Mouse (Mus musculus) brain, embryonic 14.5 days (tissue): Measurements from ENCODE around the gene Pde10a.

Experiments
- CTCF ChIP-seq: fragments of 200-500 bp; IDR thresholded peaks from 2 replicates; pipeline ENCODE4 v1.5.1; 2012; ENCODE audit warnings: inconsistent platforms, mild to moderate bottlenecking, moderate library complexity, borderline replicate concordance; ENCODE audit not compliant: insufficient read depth, insufficient read length; ENCODE audit errors: extremely low read depth
- POLR2A ChIP-seq: fragments of 200-500 bp; IDR thresholded peaks from 2 replicates; pipeline ENCODE4 v1.6.1; 2012; ENCODE audit warnings: mild to moderate bottlenecking, inconsistent platforms, borderline replicate concordance; ENCODE audit not compliant: poor library complexity, insufficient read depth, insufficient read length, severe bottlenecking; ENCODE audit errors: extremely low read depth

DNA sequence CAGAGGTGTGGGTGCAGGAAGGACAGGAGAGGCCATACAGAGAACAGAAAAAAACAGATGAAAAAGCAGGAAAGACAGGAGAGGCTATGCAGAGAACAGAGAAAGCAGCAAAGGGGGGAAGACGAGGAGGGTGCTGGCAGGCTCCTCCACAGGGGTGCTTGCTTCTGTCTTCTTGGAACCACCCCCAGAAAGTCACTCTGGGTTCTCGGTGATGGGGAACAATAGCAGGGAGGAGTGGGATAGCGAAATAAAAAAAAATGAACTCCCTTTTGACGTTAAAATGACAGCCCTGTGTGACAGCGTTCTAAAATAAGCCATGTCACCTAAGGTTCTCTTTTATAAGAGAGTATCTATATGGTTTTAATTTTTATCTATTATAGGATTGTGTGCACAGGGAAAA is 141.7 kb downstream of the Pde10a start:
- TF ChIP-seq POLR2A (no peak), CTCF (no peak)
